Mouse (Mus musculus): ENCODE results near the gene Capn2. TPM values are rescaled to one million over a fixed set of nuclear protein-coding genes. Genes with fewer than 3 reads are reported as not detected.

Capn2 gene
- polyA plus RNA-seq (2016; fragmentation: Nextera tagmentation; extraction: Ambion mirVana), result 91.3 and 105 TPM in 2 replicates

- H3K4me3 ChIP-seq, result peak within 1 kb of the TSS; percentile 82
- H3K27ac ChIP-seq, result peak within 1 kb of the TSS; percentile 97
- H3K36me3 ChIP-seq, result peaks cover 14% of the 10 kb centered on the region
- peak; percentile 83 for DNase-seq (ENCODE audit: low spot score)
- WGBS, result under 1% methylated on average over 84 of the region's 84 CpGs
- H3K4me1 ChIP-seq (replicated peaks), result peaks cover 47% of the 10 kb centered on the region
- peaks cover 21% of the 10 kb centered on the region for H3K27me3 ChIP-seq (ENCODE audit: insufficient read depth, poor library complexity, severe bottlenecking)
- no peaks in the 10 kb centered on the region for H3K9me3 ChIP-seq
Observed at GRCm38 (mm10) chr1:182516758-182517676, at the start of gene Capn2. TSS of gene Capn2 (minus strand) at chr1:182517608.

GRCm38 (mm10) chr1:182565351-182565835 is 48.0 kb upstream of the Capn2 start:
- H3K9me3 ChIP-seq, result no peaks in the 10 kb centered on the region
- H3K4me1 ChIP-seq (replicated peaks), result peaks cover 27% of the 10 kb centered on the region
- 91% methylated on average over 6 of the region's 6 CpGs for WGBS
- no peak for DNase-seq (ENCODE audit: low spot score)
- no peak overlapping the region for H3K4me3 ChIP-seq
- H3K36me3 ChIP-seq, result no peaks in the 10 kb centered on the region
- H3K27me3 ChIP-seq (ENCODE audit: insufficient read depth, poor library complexity, severe bottlenecking), result no peaks in the 10 kb centered on the region
- no peak overlapping the region for H3K27ac ChIP-seq

DNA sequence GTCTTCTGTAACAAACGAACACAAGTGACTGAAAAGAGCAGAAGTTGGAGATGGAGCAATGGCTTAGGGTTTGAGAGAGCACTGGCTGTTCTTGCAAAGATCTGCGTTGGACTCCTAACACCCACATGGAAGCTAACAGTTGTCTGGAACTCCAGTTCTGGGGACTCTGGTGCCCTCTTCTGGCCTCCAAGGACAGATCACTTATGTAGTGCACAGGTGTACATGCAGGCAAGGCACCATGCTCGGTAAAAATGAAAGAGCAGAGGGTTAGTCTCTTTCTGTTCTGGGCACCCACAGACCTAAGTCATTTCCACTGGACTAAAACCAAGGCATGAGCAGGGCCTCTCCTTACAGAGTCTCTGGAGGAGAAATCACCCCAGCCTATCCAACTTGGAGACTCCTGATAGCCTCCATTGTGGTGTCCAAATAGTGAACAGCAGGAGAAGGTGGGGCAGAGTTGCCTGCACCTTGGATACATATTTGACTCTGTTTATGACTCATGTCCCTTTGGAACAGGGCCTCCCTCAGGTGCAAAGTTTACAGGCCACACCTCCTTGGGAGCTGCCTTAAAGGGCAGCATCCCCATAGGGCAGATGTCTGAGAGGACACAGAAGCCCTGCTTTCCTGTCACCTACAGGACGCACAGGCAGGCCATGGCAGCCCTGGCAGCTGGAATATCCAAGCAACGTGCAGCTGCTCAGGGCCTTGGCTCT is 47.2 kb upstream of the Capn2 start, which contains the start of gene Capn8:
Gene Capn8, plus strand, starts transcription at position 600 of the 713 bp plus-strand sequence.
- H3K27me3 ChIP-seq (ENCODE audit: insufficient read depth, poor library complexity, severe bottlenecking), result no peaks in the 10 kb centered on the region
- no peak for DNase-seq (ENCODE audit: low spot score)
- 74% methylated on average over 5 of the region's 5 CpGs for WGBS
- no peaks in the 10 kb centered on the region for H3K9me3 ChIP-seq
- no peaks in the 10 kb centered on the region for H3K36me3 ChIP-seq
- no peak within 1 kb of the TSS for H3K4me3 ChIP-seq
- H3K27ac ChIP-seq, result no peak within 1 kb of the TSS
- peaks cover 28% of the 10 kb centered on the region for H3K4me1 ChIP-seq (replicated peaks)

- Histone ChIP-seq H3K27ac (peak overlapping the region; percentile 50), H3K9me3 (no peaks in the 10 kb centered on the region), H3K27me3 (ENCODE audit: insufficient read depth, poor library complexity, severe bottlenecking) (no peaks in the 10 kb centered on the region), H3K36me3 (no peaks in the 10 kb centered on the region), H3K4me1 (replicated peaks) (peaks cover 28% of the 10 kb centered on the region), H3K4me3 (no peak overlapping the region)
- no peak for DNase-seq (ENCODE audit: low spot score)
- 43% methylated on average over 16 of the region's 16 CpGs for WGBS
Observed at GRCm38 (mm10) chr1:182562576-182563370, 45.4 kb upstream of the Capn2 start.

DNA sequence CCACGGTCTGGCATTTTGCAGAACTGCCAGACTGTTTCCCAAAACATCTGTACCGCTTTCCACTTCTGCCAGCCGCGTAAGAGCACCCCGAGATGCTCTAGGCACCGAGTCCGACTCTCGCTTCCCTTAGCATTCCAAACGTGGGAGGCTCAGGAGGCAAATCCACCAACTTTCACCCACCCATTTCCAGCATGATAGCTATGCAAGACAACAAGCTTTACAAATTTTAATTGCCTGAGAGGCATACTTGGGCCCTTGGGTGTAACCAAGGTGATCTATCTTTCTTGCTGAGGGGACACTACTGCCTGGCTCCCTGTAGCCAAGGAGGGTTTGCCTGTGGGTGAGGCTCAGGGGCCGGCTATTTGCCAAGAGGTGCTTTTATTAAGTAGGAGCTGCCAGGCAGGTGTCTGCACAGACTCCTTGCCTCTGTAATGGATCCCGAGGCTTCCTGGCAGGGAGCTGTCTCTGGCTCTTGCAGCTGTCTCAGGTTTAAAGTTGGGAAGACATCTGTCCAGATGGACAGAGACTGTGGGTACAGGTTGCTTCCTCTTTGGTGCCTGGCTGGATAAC is 44.6 kb upstream of the Capn2 start:
- Histone ChIP-seq H3K4me1 (replicated peaks) (peaks cover 28% of the 10 kb centered on the region), H3K36me3 (no peaks in the 10 kb centered on the region), H3K27me3 (ENCODE audit: insufficient read depth, poor library complexity, severe bottlenecking) (no peaks in the 10 kb centered on the region), H3K4me3 (no peak overlapping the region), H3K9me3 (no peaks in the 10 kb centered on the region), H3K27ac (peak overlapping the region; percentile 40; the same call in 1 of the 2 replicates)
- DNase-seq (ENCODE audit: low spot score), result no peak
- WGBS, result 75% methylated on average over 11 of the region's 11 CpGs

- Histone ChIP-seq H3K36me3 (no peaks in the 10 kb centered on the region), H3K9me3 (no peaks in the 10 kb centered on the region), H3K27ac (no peak overlapping the region), H3K27me3 (ENCODE audit: insufficient read depth, poor library complexity, severe bottlenecking) (no peaks in the 10 kb centered on the region), H3K4me3 (no peak overlapping the region), H3K4me1 (replicated peaks) (peaks cover 28% of the 10 kb centered on the region)
- 39% methylated on average over 3 of the region's 3 CpGs for WGBS
- peak; percentile 72 for DNase-seq (ENCODE audit: low spot score)
Observed at GRCm38 (mm10) chr1:182560390-182561098, 43.1 kb upstream of the Capn2 start.

GRCm38 (mm10) chr1:182559530-182559929 is 42.1 kb upstream of the Capn2 start:
- Histone ChIP-seq H3K4me3 (no peak overlapping the region), H3K36me3 (no peaks in the 10 kb centered on the region)
- 89% methylated on average over 11 of the region's 11 CpGs for WGBS

GRCm38 (mm10) chr1:182558271-182558670 is 40.9 kb upstream of the Capn2 start:
- Histone ChIP-seq H3K27me3 (ENCODE audit: insufficient read depth, poor library complexity, severe bottlenecking) (no peaks in the 10 kb centered on the region), H3K27ac (no peak overlapping the region), H3K36me3 (no peaks in the 10 kb centered on the region), H3K4me1 (replicated peaks) (peaks cover 27% of the 10 kb centered on the region), H3K4me3 (no peak overlapping the region), H3K9me3 (no peaks in the 10 kb centered on the region)
- DNase-seq (ENCODE audit: low spot score), result no peak
- 87% methylated on average over 4 of the region's 4 CpGs for WGBS

More at GRCm38 (mm10) chr1:182559530-182559929, 42.1 kb upstream of the Capn2 start:
- DNase-seq (ENCODE audit: low spot score), result no peak
- peaks cover 28% of the 10 kb centered on the region for H3K4me1 ChIP-seq (replicated peaks)
- H3K27ac ChIP-seq, result no peak overlapping the region
- H3K9me3 ChIP-seq, result no peaks in the 10 kb centered on the region
- no peaks in the 10 kb centered on the region for H3K27me3 ChIP-seq (ENCODE audit: insufficient read depth, poor library complexity, severe bottlenecking)

GRCm38 (mm10) chr1:182553649-182554375 is 36.4 kb upstream of the Capn2 start:
- H3K4me1 ChIP-seq (replicated peaks), result 0 out of 2 replicates have a peak, but pooled peaks cover 3% of the 10 kb centered on the region
- no peaks in the 10 kb centered on the region for H3K9me3 ChIP-seq
- WGBS, result 60% methylated on average over 12 of the region's 12 CpGs
- no peak overlapping the region for H3K4me3 ChIP-seq
- no peak overlapping the region for H3K27ac ChIP-seq
- DNase-seq (ENCODE audit: low spot score), result peak; percentile 56
- no peaks in the 10 kb centered on the region for H3K27me3 ChIP-seq (ENCODE audit: insufficient read depth, poor library complexity, severe bottlenecking)
- H3K36me3 ChIP-seq, result no peaks in the 10 kb centered on the region

DNA sequence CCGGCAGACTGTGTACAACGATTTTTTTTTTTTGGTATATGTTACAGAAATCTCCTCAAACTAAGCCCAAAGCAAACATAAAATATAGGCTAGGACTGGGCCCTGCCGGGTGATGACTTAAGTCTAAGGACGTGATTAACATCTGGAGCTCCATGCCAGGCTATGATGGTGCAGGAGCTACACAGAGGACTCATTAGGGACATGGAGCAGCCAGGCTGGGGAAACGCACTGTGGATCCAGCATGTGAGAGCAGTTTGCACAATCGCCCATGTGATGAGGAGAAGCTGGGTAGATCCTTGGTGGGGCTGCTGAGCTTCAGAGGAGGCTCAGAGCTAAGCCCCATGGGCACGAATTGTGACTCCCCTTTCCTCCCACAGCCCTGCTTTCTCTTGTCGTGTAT is 33.4 kb upstream of the Capn2 start:
- Histone ChIP-seq H3K27ac (no peak overlapping the region), H3K9me3 (peaks cover 11% of the 10 kb centered on the region), H3K4me1 (replicated peaks) (0 out of 2 replicates have a peak, but pooled peaks cover 3% of the 10 kb centered on the region), H3K36me3 (no peaks in the 10 kb centered on the region), H3K27me3 (ENCODE audit: insufficient read depth, poor library complexity, severe bottlenecking) (no peaks in the 10 kb centered on the region), H3K4me3 (no peak overlapping the region)
- whole genome bisulfite sequencing, result 87% methylated on average over 8 of the region's 8 CpGs
- DNase-seq (ENCODE audit: low spot score), result no peak

GRCm38 (mm10) chr1:182543906-182544305 is 26.5 kb upstream of the Capn2 start:
- Histone ChIP-seq H3K9me3 (peaks cover 11% of the 10 kb centered on the region), H3K27me3 (ENCODE audit: insufficient read depth, poor library complexity, severe bottlenecking) (no peaks in the 10 kb centered on the region), H3K4me1 (replicated peaks) (peaks cover 4% of the 10 kb centered on the region), H3K4me3 (no peak overlapping the region), H3K36me3 (no peaks in the 10 kb centered on the region), H3K27ac (no peak overlapping the region)
- WGBS, result 75% methylated on average over 1 of the region's 1 CpGs
- no peak for DNase-seq (ENCODE audit: low spot score)

All from hindbrain, embryonic 10.5 days (tissue).